In genomic region chr14:55077481-55078365, GRCm38 (mm10) we compare ENCODE assay signal across 10 mouse cellular contexts. TPM values are rescaled to one million over a fixed set of nuclear protein-coding genes. Genes with fewer than 3 reads are reported as not detected.
DNase-seq lines count a peak whose midpoint lies in the region; ATAC-seq and TF ChIP-seq lines count a peak whose summit lies in the region.
"Had no signal": no experiment of that assay in that cellular context is flagged by ENCODE, and none has a peak within 500 bp of the region (broad histone marks: within the 10 kb centered on the region; RNA-seq: fewer than 3 reads in every experiment).

No protein-coding gene starts in this region.

- peaks cover 24% of the 10 kb centered on the region for H3K36me3 ChIP-seq in liver, embryonic 12.5 days
- H3K36me3 ChIP-seq in liver, postnatal 0 days (replicated peaks; ENCODE audit: insufficient read depth, low read length): no peaks in the 10 kb centered on the region
- H3K36me3 ChIP-seq in limb, embryonic 10.5 days: peaks cover 23% of the 10 kb centered on the region

- no peak for TF ChIP-seq CTCF in liver, postnatal 0 days (IDR thresholded peaks at IDR 0.05; ENCODE audit: low read depth)
- TF ChIP-seq CTCF in olfactory bulb, adult 2 months (IDR thresholded peaks at IDR 0.05; ENCODE audit: insufficient read depth, low read depth, low read length): no peak

- no peak overlapping the region for H3K27ac ChIP-seq in liver, embryonic 12.5 days
- no peak overlapping the region for H3K27ac ChIP-seq in liver, postnatal 0 days (ENCODE audit: low read depth)
- H3K27ac ChIP-seq in limb, embryonic 10.5 days: peak overlapping the region; percentile 78; the same call in 1 of the 2 replicates
- peak overlapping the region; percentile 73; the same call in 1 of the 2 replicates for H3K27ac ChIP-seq in olfactory bulb, adult 2 months (ENCODE audit: insufficient read depth, low read depth, low read length)

- H3K9ac ChIP-seq in liver, embryonic 12.5 days: no peak overlapping the region
- no peak overlapping the region for H3K9ac ChIP-seq in liver, postnatal 0 days (replicated peaks)

- TF ChIP-seq POLR2A in olfactory bulb, adult 2 months (IDR thresholded peaks at IDR 0.05; ENCODE audit: insufficient read depth, low read depth, low read length): no peak

- no peaks in the 10 kb centered on the region for H3K9me3 ChIP-seq in liver, embryonic 12.5 days (replicated peaks)
- no peaks in the 10 kb centered on the region for H3K9me3 ChIP-seq in liver, postnatal 0 days (ENCODE audit: low read length)
- no peaks in the 10 kb centered on the region for H3K9me3 ChIP-seq in limb, embryonic 10.5 days (replicated peaks)

- no peak overlapping the region for H3K4me3 ChIP-seq in liver, embryonic 12.5 days
- no peak overlapping the region for H3K4me3 ChIP-seq in liver, postnatal 0 days (ENCODE audit: low read depth, low read length)
- no peak overlapping the region for H3K4me3 ChIP-seq in limb, embryonic 10.5 days
- no peak overlapping the region for H3K4me3 ChIP-seq in olfactory bulb, adult 2 months (ENCODE audit: insufficient read depth, low read depth, low read length)

- no peak for ATAC-seq in liver, embryonic 12.5 days
- ATAC-seq in liver, postnatal 0 days: no peak

- DNase-seq in cerebellum, adult 18-20 months: peak; percentile 35 to 39
- no peak for DNase-seq in cerebellum, adult 8-10 months
- no peak for DNase-seq in liver, postnatal 0 days
- DNase-seq in limb, embryonic 10.5 days (ENCODE audit: low spot score): no peak
- no peak for DNase-seq in testis, postnatal 14 days (ENCODE audit: low spot score)
- no peak for DNase-seq in adrenal gland, adult 18-20 months (ENCODE audit: low spot score in 2 of 2)
- DNase-seq: lung, postnatal 36 days; right cerebral cortex, postnatal 14 days had no signal

- H3K4me2 ChIP-seq in liver, embryonic 12.5 days: peak overlapping the region; percentile 39; the same call in 1 of the 2 replicates
- no peak overlapping the region for H3K4me2 ChIP-seq in liver, postnatal 0 days (ENCODE audit: low read depth, low read length)

- peaks cover 59% of the 10 kb centered on the region for H3K27me3 ChIP-seq in liver, embryonic 12.5 days (replicated peaks)
- peaks cover 17% of the 10 kb centered on the region for H3K27me3 ChIP-seq in liver, postnatal 0 days (ENCODE audit: insufficient read depth, low read length)
- peaks cover 49% of the 10 kb centered on the region for H3K27me3 ChIP-seq in limb, embryonic 10.5 days (ENCODE audit: low read depth, poor library complexity, severe bottlenecking)

- peaks cover 32% of the 10 kb centered on the region for H3K4me1 ChIP-seq in liver, embryonic 12.5 days
- H3K4me1 ChIP-seq in liver, postnatal 0 days (ENCODE audit: insufficient read depth): peaks cover 3% of the 10 kb centered on the region; the same call in 1 of the 2 replicates
- peaks cover 27% of the 10 kb centered on the region for H3K4me1 ChIP-seq in limb, embryonic 10.5 days
- H3K4me1 ChIP-seq in olfactory bulb, adult 2 months (ENCODE audit: control insufficient read depth, insufficient read depth, low read length): peaks cover 57% of the 10 kb centered on the region

- no peak for TF ChIP-seq EP300 in liver, postnatal 0 days (IDR thresholded peaks at IDR 0.05; ENCODE audit: low read depth)

- 30% methylated on average over 15 of the region's 15 CpGs for WGBS in liver, embryonic 12.5 days (ENCODE audit: insufficient replicate concordance)
- WGBS in liver, postnatal 0 days (ENCODE audit: insufficient replicate concordance): 46% methylated on average over 15 of the region's 15 CpGs
- 10% methylated on average over 15 of the region's 15 CpGs for WGBS in limb, embryonic 10.5 days
- WGBS in olfactory bulb, adult 2 months: 38% methylated on average over 15 of the region's 15 CpGs

RNA-seq across cellular contexts. Expression of gene Zfhx2, which starts 14.4 kb away (rescaled TPM):
- polyA plus RNA-seq in liver, embryonic 12.5 days (2016; fragmentation: Nextera tagmentation; extraction: Ambion mirVana): 2.4 and 2.5 TPM in 2 replicates
- 0.78 and 1.0 TPM in 2 replicates for polyA plus RNA-seq in liver, postnatal 0 days (2015; fragmentation: Nextera tagmentation; extraction: Ambion mirVana)
- polyA plus RNA-seq in limb, embryonic 10.5 days (2016; fragmentation: Nextera tagmentation; extraction: Ambion mirVana): 4.1 and 5.6 TPM in 2 replicates
- not detected in 2 replicates for polyA plus RNA-seq in olfactory bulb, adult 2 months (2012; ENCODE audit: insufficient read depth, insufficient read length, low replicate concordance, missing spikeins)
- total RNA-seq in adrenal gland, adult 18-20 months (2021): 1 to 10 TPM; 6.1 to 7.4 TPM

RNA-seq across cellular contexts. Expression of gene Thtpa, which starts 16.9 kb away (rescaled TPM):
- 6.9 TPM in 2 replicates for polyA plus RNA-seq in liver, embryonic 12.5 days (2016; fragmentation: Nextera tagmentation; extraction: Ambion mirVana)
- 5.9 and 7.0 TPM in 2 replicates for polyA plus RNA-seq in liver, postnatal 0 days (2015; fragmentation: Nextera tagmentation; extraction: Ambion mirVana)
- polyA plus RNA-seq in limb, embryonic 10.5 days (2016; fragmentation: Nextera tagmentation; extraction: Ambion mirVana): 22.0 and 25.6 TPM in 2 replicates
- not detected in 2 replicates for polyA plus RNA-seq in olfactory bulb, adult 2 months (2012; ENCODE audit: insufficient read depth, insufficient read length, low replicate concordance, missing spikeins)
- total RNA-seq in adrenal gland, adult 18-20 months (2021): 10 to 100 TPM; 10.9 to 12.0 TPM

RNA-seq across cellular contexts. Expression of gene Ap1g2, which starts 28.7 kb away (rescaled TPM):
- polyA plus RNA-seq in liver, embryonic 12.5 days (2016; fragmentation: Nextera tagmentation; extraction: Ambion mirVana): 34.0 and 34.5 TPM in 2 replicates
- 7.8 and 9.6 TPM in 2 replicates for polyA plus RNA-seq in liver, postnatal 0 days (2015; fragmentation: Nextera tagmentation; extraction: Ambion mirVana)
- 10.6 and 12.5 TPM in 2 replicates for polyA plus RNA-seq in limb, embryonic 10.5 days (2016; fragmentation: Nextera tagmentation; extraction: Ambion mirVana)
- not detected in 2 replicates for polyA plus RNA-seq in olfactory bulb, adult 2 months (2012; ENCODE audit: insufficient read depth, insufficient read length, low replicate concordance, missing spikeins)
- total RNA-seq in adrenal gland, adult 18-20 months (2021): 10 to 100 TPM; 25.8 to 29.4 TPM

RNA-seq across cellular contexts. Expression of gene Jph4, which starts 39.0 kb away (rescaled TPM):
- 0.15 and 0.18 TPM in 2 replicates for polyA plus RNA-seq in liver, embryonic 12.5 days (2016; fragmentation: Nextera tagmentation; extraction: Ambion mirVana)
- not detected in 2 replicates for polyA plus RNA-seq in liver, postnatal 0 days (2015; fragmentation: Nextera tagmentation; extraction: Ambion mirVana)
- polyA plus RNA-seq in limb, embryonic 10.5 days (2016; fragmentation: Nextera tagmentation; extraction: Ambion mirVana): 0.03 and 0.08 TPM in 2 replicates
- not detected in 2 replicates for polyA plus RNA-seq in olfactory bulb, adult 2 months (2012; ENCODE audit: insufficient read depth, insufficient read length, low replicate concordance, missing spikeins)
- total RNA-seq in adrenal gland, adult 18-20 months (2021): 1 to 10 TPM; 3.0 TPM

Comparison
In these comparisons a context has a peak if more than half of its experiments do, and no peak if none do; other contexts are left out.
1. DNase-seq: peak in cerebellum, adult 18-20 months (2 of 2); none in cerebellum, adult 8-10 months (single experiment), liver, postnatal 0 days (single experiment), limb, embryonic 10.5 days (single experiment), testis, postnatal 14 days (single experiment) and adrenal gland, adult 18-20 months (0 of 2).
2. H3K27ac ChIP-seq: peak in limb, embryonic 10.5 days (single experiment) and olfactory bulb, adult 2 months (single experiment); none in liver, embryonic 12.5 days (single experiment) and liver, postnatal 0 days (single experiment).